In genomic region chr15:93253172-93253571, GRCm38 (mm10) we compare ENCODE assay signal across 24 mouse cellular contexts.
"Had no signal": no experiment of that assay in that cellular context is flagged by ENCODE, and none has a peak within 500 bp of the region (broad histone marks: within the 10 kb centered on the region; RNA-seq: fewer than 3 reads in every experiment).

No protein-coding gene starts in this region.

- H3K27ac ChIP-seq: heart, adult 2 months; heart, embryonic 13.5 days; heart, embryonic 15.5 days; hindbrain, embryonic 13.5 days; hindbrain, embryonic 15.5 days; hindbrain, postnatal 0 days; intestine, embryonic 15.5 days; layer of hippocampus, adult 2 months; left cerebral cortex, adult 2 months; limb, embryonic 12.5 days; liver, embryonic 14.5 days had no signal

- H3K27me3 ChIP-seq: heart, embryonic 13.5 days; heart, embryonic 15.5 days; hindbrain, embryonic 13.5 days; hindbrain, embryonic 15.5 days; intestine, embryonic 15.5 days; limb, embryonic 12.5 days had no signal

- H3K4me2 ChIP-seq: heart, embryonic 11.5 days; heart, embryonic 13.5 days; heart, embryonic 15.5 days; hindbrain, embryonic 13.5 days; hindbrain, embryonic 15.5 days; intestine, embryonic 15.5 days; limb, embryonic 12.5 days had no signal

- H3K4me3 ChIP-seq: heart, adult 2 months; heart, embryonic 13.5 days; heart, embryonic 15.5 days; hindbrain, embryonic 13.5 days; hindbrain, embryonic 15.5 days; intestine, embryonic 15.5 days; layer of hippocampus, adult 2 months; left cerebral cortex, adult 2 months; limb, embryonic 10.5 days; limb, embryonic 12.5 days had no signal

- H3K9ac ChIP-seq: forebrain, postnatal 0 days; heart, embryonic 13.5 days; heart, embryonic 15.5 days; hindbrain, embryonic 13.5 days; hindbrain, embryonic 15.5 days; intestine, embryonic 15.5 days; limb, embryonic 12.5 days; liver, embryonic 14.5 days had no signal

- H3K4me1 ChIP-seq: hindbrain, embryonic 13.5 days; hindbrain, embryonic 15.5 days; intestine, embryonic 15.5 days had no signal

- DNase-seq: forebrain, postnatal 0 days; gastrocnemius, postnatal 14 days; gastrocnemius, postnatal 36 days; heart, adult 11 months; heart, adult 2 months; heart, postnatal 14 days; heart, postnatal 36 days; kidney, adult 18-20 months; kidney, adult 8-10 months; kidney, postnatal 14 days; kidney, postnatal 36 days; liver had no signal

- ATAC-seq: forebrain, postnatal 0 days; hindbrain, postnatal 0 days; intestine, embryonic 15.5 days had no signal

- H3K9me3 ChIP-seq: heart, embryonic 13.5 days; heart, embryonic 15.5 days; hindbrain, embryonic 13.5 days; hindbrain, embryonic 15.5 days; intestine, embryonic 15.5 days; limb, embryonic 10.5 days; limb, embryonic 12.5 days had no signal
